Mouse (Mus musculus): ENCODE measurements around the gene Crispld2.

GRCm38 (mm10) chr8:119952747-119953146 is 39.5 kb upstream of the Crispld2 start:
- no peak for TF ChIP-seq CTCF (IDR thresholded peaks at IDR 0.05; ENCODE audit: borderline replicate concordance, extremely low read depth, insufficient read depth, insufficient read length)
- no peak for TF ChIP-seq POLR2A (IDR thresholded peaks at IDR 0.05; ENCODE audit: borderline replicate concordance, extremely low read depth, insufficient read depth, insufficient read length, poor library complexity, severe bottlenecking)
